Comparison of ENCODE assay signal across 8 mouse cellular contexts in the genomic region with DNA sequence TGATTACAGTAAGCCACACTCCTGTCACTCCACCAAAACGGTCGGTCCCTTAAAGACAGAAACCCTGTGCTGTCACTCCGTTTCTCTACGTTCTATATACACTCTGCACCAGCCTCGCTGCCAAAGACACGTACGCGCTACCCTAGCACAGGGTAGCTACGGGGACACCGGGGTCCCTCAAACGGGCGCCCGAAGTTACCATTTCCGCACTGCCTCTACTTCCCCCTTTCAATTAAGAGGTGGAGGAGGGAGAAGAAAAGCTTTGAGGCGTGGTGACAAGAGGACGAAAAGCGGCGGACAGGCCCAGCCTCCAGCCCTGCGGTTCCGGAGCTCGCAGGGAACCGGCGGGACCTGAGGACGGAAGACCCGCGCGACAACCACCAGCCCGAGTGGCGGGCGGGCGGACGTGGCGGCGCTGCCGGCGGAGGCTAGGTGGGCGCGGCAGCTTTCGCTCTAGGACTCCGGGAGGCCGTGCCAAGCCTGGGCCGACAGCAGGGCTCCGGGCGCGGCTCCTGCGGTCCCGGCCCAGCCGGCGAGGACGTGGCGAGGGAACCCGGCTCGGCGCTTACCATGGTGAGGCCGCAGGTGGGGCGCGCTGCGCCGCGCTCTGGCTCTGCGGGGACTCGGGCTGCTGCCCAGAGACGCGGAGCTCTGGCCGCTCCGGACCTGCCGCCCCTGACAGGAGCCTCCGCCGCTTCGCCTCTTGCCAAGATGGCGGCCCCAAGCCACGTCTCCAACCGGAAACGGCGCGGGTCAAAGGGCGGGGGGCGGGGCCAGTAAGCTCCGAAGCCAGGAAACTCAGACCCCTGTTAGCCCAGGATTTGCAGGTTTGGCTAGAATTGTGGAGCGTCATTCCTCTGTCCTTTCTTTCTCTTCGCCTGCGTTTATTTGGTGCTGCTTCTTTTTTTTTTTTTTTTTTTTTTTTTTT. TPM values are rescaled to one million over a fixed set of nuclear protein-coding genes. Genes with fewer than 3 reads are reported as not detected.
A peak's percentile ranks its signal among the peaks of the same experiment; 100 is the strongest.
DNase-seq lines count a peak whose midpoint lies in the region; ATAC-seq lines count a peak whose summit lies in the region.

TSS of gene Arcn1 (minus strand) at position 745 of the 928 bp plus-strand sequence.
TSS of gene Ift46 (plus strand) at position 808 of the 928 bp plus-strand sequence.

- H3K4me1 ChIP-seq in hindbrain, embryonic 13.5 days (replicated peaks): peaks cover 28% of the 10 kb centered on the region

- under 1% methylated on average over 82 of the region's 82 CpGs for WGBS in hindbrain, embryonic 13.5 days

- no peaks in the 10 kb centered on the region for H3K27me3 ChIP-seq in hindbrain, embryonic 13.5 days

- no peaks in the 10 kb centered on the region for H3K9me3 ChIP-seq in hindbrain, embryonic 13.5 days

- H3K27ac ChIP-seq in hindbrain, embryonic 13.5 days: peak within 1 kb of the TSS; percentile 97

- H3K9ac ChIP-seq in hindbrain, embryonic 13.5 days: peak within 1 kb of the TSS; percentile 97

- no peaks in the 10 kb centered on the region for H3K36me3 ChIP-seq in hindbrain, embryonic 13.5 days

- DNase-seq in NIH3T3 (ENCODE audit: low read depth): peak; percentile 93
- DNase-seq in cerebellum, postnatal 10 days: peak; percentile 93 to 94
- DNase-seq in frontal cortex, postnatal 14 days (ENCODE audit: low spot score in 2 of 2): peak; percentile 61 to 68
- peak; percentile 69 to 84 for DNase-seq in layer of hippocampus, postnatal 25 days (ENCODE audit: extremely low spot score in 1 of 2, low spot score in 1 of 2)
- peak; percentile 85 for DNase-seq in lung, postnatal 25 days (ENCODE audit: low spot score)
- DNase-seq in retina, embryonic 14.5 days (ENCODE audit: low spot score): peak; percentile 91
- peak; percentile 85 for DNase-seq in thymus, postnatal 4 days

- ATAC-seq in hindbrain, embryonic 13.5 days (ENCODE audit: low FRiP score): peak; percentile 93

- H3K4me2 ChIP-seq in hindbrain, embryonic 13.5 days: peak within 1 kb of the TSS; percentile 72

- peak within 1 kb of the TSS; percentile 97 for H3K4me3 ChIP-seq in hindbrain, embryonic 13.5 days

RNA-seq across cellular contexts. Expression of gene Arcn1, which starts in this region (rescaled TPM):
- 142 and 143 TPM in 2 replicates for polyA plus RNA-seq in hindbrain, embryonic 13.5 days (2015; fragmentation: Nextera tagmentation; extraction: Ambion mirVana)
- total RNA-seq in layer of hippocampus, postnatal 25 days (2021): 100 to 1,000 TPM in 1 of 2 experiments, 10 to 100 TPM in 1; 97.3 to 102 TPM

RNA-seq across cellular contexts. Expression of gene Ift46, which starts in this region (rescaled TPM):
- 158 and 163 TPM in 2 replicates for polyA plus RNA-seq in hindbrain, embryonic 13.5 days (2015; fragmentation: Nextera tagmentation; extraction: Ambion mirVana)
- total RNA-seq in layer of hippocampus, postnatal 25 days (2021): 10 to 100 TPM; 75.1 to 75.8 TPM

Comparison
In these comparisons a context has a peak if more than half of its experiments do, and no peak if none do; other contexts are left out.
1. Peak in every context shown above with its lines: DNase-seq, ATAC-seq, H3K4me3 ChIP-seq and H3K27ac ChIP-seq.